Mouse (Mus musculus): ENCODE measurements at regions not wholly inside any gene's neighbourhood (a gene's known extent, or its start where the extent isn't known, plus 50 kb on each side); places are given as distances from the start of the nearest gene placed in this dataset.

DNA sequence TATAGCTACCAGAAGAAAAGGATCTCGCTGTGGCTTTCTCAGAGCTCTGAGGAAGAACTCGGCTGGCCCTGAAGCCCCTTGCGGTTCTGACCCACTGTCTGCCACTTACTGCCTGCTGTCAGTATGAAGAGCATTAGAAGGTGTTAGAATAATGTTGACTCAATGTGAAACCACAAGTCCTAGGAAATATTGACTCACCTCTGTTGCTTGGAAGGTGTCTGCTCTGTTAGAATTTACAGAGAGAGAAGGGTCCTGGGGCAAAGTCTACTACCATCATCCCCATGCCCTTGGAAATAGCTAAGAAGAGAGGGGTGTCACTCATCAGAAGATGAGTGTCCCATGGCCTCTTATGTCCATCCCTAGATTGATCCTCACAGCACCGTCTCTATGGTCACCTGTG lies 197.9 kb downstream of the Hlx start:
- no peak for DNase-seq (ENCODE audit: low read depth, low spot score)
- Histone ChIP-seq H3K27me3 (ENCODE audit: control insufficient read depth in 1 of 2, insufficient read depth in 2 of 2, low read length in 2 of 2) (no peaks in the 10 kb centered on the region), H3K4me3 (ENCODE audit: control insufficient read depth in 1 of 2, insufficient read depth in 1 of 2, low read depth in 2 of 2, low read length in 2 of 2) (no peak overlapping the region), H3K36me3 (ENCODE audit: control insufficient read depth in 1 of 2, insufficient read depth in 2 of 2, low read length in 2 of 2) (no peaks in the 10 kb centered on the region), H3K79me2 (ENCODE audit: control insufficient read depth, insufficient read depth, low read length, poor library complexity) (no peaks in the 10 kb centered on the region), H3K9ac (ENCODE audit: control insufficient read depth, low read depth, low read length, poor library complexity, severe bottlenecking) (no peak overlapping the region), H3K27ac (ENCODE audit: control insufficient read depth, low read depth, low read length) (no peak overlapping the region), H3K4me1 (ENCODE audit: control insufficient read depth in 1 of 2, insufficient read depth in 2 of 2, low read length in 2 of 2) (no peaks in the 10 kb centered on the region), H3K9me3 (replicated peaks; ENCODE audit: insufficient read depth, low read length) (no peaks in the 10 kb centered on the region)
- TF ChIP-seq ZMIZ1 (IDR thresholded peaks at IDR 0.05; ENCODE audit: low read depth, low read length) (no peak), BHLHE40 (IDR thresholded peaks at IDR 0.05; ENCODE audit: borderline replicate concordance, low read depth, low read length) (no peak)

DNA sequence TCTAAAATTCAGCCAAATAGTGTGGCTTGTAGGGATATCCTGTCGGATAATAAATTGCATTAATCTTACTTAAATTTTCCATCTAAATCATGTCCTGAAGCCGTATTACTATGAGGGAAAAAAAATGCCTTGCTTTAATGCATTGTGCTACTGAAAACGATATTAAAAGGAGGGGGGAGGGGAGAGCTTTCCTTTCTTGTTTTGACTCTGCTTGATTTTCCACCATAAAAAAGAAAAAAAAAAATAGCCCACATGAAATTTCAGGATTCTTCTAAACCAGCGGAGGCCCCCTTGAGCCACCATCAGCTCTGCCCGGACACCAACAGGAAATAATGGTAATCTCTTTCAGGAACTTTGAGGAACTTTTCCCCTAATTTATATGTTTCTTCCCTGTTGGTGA lies 198.5 kb downstream of the Hlx start:
- H3K36me3 ChIP-seq (ENCODE audit: control insufficient read depth in 1 of 2, insufficient read depth in 2 of 2, low read length in 2 of 2): no peaks in the 10 kb centered on the region
- no peak for TF ChIP-seq POLR2AphosphoS5 (IDR thresholded peaks at IDR 0.05; ENCODE audit: borderline replicate concordance, low read depth, low read length)
- no peak for TF ChIP-seq SMC3 (IDR thresholded peaks at IDR 0.05; ENCODE audit: low read depth, low read length)
- no peak for TF ChIP-seq GABPA (IDR thresholded peaks at IDR 0.05; ENCODE audit: low read depth, low read length)
- TF ChIP-seq ZC3H11A (IDR thresholded peaks at IDR 0.05; ENCODE audit: low read depth, low read length): no peak
- TF ChIP-seq RCOR1 (IDR thresholded peaks at IDR 0.05; ENCODE audit: low read depth, low read length): no peak
- no peaks in the 10 kb centered on the region for H3K4me1 ChIP-seq (ENCODE audit: control insufficient read depth in 1 of 2, insufficient read depth in 2 of 2, low read length in 2 of 2)
- H3K27ac ChIP-seq (ENCODE audit: control insufficient read depth, low read depth, low read length): no peak overlapping the region
- DNase-seq (ENCODE audit: low read depth, low spot score): no peak
- no peak overlapping the region for H3K9ac ChIP-seq (ENCODE audit: control insufficient read depth, low read depth, low read length, poor library complexity, severe bottlenecking)
- H3K79me2 ChIP-seq (ENCODE audit: control insufficient read depth, insufficient read depth, low read length, poor library complexity): no peaks in the 10 kb centered on the region
- H3K9me3 ChIP-seq (replicated peaks; ENCODE audit: insufficient read depth, low read length): no peaks in the 10 kb centered on the region
- H3K27me3 ChIP-seq (ENCODE audit: control insufficient read depth in 1 of 2, insufficient read depth in 2 of 2, low read length in 2 of 2): no peaks in the 10 kb centered on the region
- H3K4me3 ChIP-seq (ENCODE audit: control insufficient read depth in 1 of 2, insufficient read depth in 1 of 2, low read depth in 2 of 2, low read length in 2 of 2): no peak overlapping the region

DNA sequence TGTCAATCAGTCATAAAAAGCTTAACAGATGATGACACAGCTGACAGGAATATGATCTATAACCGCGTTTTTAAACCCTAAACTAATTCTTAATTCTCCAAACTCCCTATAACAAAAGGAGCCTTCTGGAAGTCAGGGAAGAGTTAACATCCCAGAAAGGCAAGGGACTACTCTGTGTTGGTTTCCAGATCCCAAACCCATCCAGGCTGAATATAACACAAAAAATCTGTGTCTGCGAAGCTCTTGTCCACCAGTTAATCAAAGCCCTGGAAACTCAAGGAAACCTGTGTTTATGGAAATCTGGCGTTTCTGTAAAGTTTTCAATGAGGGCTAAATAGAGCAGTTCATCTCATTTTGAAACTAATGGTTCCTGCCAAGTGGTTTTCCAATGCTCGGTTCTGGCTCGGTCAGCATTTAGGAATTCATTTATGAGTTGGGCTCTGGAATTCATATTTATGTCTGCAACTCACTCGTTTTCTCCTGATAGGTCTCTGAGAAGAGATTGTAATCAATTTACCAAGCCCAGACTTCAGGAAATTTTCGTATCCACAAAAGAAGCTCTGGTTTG lies 199.8 kb downstream of the Hlx start:
- H3K79me2 ChIP-seq (ENCODE audit: control insufficient read depth, insufficient read depth, low read length, poor library complexity): no peaks in the 10 kb centered on the region
- no peaks in the 10 kb centered on the region for H3K9me3 ChIP-seq (replicated peaks; ENCODE audit: insufficient read depth, low read length)
- TF ChIP-seq RCOR1 (IDR thresholded peaks at IDR 0.05; ENCODE audit: low read depth, low read length) (no peak), ZC3H11A (IDR thresholded peaks at IDR 0.05; ENCODE audit: low read depth, low read length) (no peak), BHLHE40 (IDR thresholded peaks at IDR 0.05; ENCODE audit: borderline replicate concordance, low read depth, low read length) (no peak), GATA1 (IDR thresholded peaks at IDR 0.05; ENCODE audit: low read depth, low read length) (no peak), KAT2A (conservative IDR thresholded peaks at IDR 0.05; ENCODE audit: low read depth, low read length) (no peak), POLR2AphosphoS2 (IDR thresholded peaks at IDR 0.05; ENCODE audit: low read length) (no peak), SIN3A (IDR thresholded peaks at IDR 0.05; ENCODE audit: low read length) (no peak), GABPA (IDR thresholded peaks at IDR 0.05; ENCODE audit: low read depth, low read length) (no peak), MXI1 (IDR thresholded peaks at IDR 0.05; ENCODE audit: low read depth, low read length) (no peak), NRF1 (IDR thresholded peaks at IDR 0.05; ENCODE audit: insufficient read depth, low read depth, low read length, poor library complexity, severe bottlenecking) (no peak), ZKSCAN1 (IDR thresholded peaks at IDR 0.05; ENCODE audit: low read depth, low read length) (no peak), NELFE (IDR thresholded peaks at IDR 0.05; ENCODE audit: low read depth, low read length) (no peak), ZNF384 (IDR thresholded peaks at IDR 0.05; ENCODE audit: low read depth, low read length) (no peak)
- no peaks in the 10 kb centered on the region for H3K27me3 ChIP-seq (ENCODE audit: control insufficient read depth in 1 of 2, insufficient read depth in 2 of 2, low read length in 2 of 2)
- H3K9ac ChIP-seq (ENCODE audit: control insufficient read depth, low read depth, low read length, poor library complexity, severe bottlenecking): no peak overlapping the region
- no peaks in the 10 kb centered on the region for H3K36me3 ChIP-seq (ENCODE audit: control insufficient read depth in 1 of 2, insufficient read depth in 2 of 2, low read length in 2 of 2)
- no peaks in the 10 kb centered on the region for H3K4me1 ChIP-seq (ENCODE audit: control insufficient read depth in 1 of 2, insufficient read depth in 2 of 2, low read length in 2 of 2)
- no peak overlapping the region for H3K4me3 ChIP-seq (ENCODE audit: control insufficient read depth in 1 of 2, insufficient read depth in 1 of 2, low read depth in 2 of 2, low read length in 2 of 2)
- H3K27ac ChIP-seq (ENCODE audit: control insufficient read depth, low read depth, low read length): no peak overlapping the region
- DNase-seq (ENCODE audit: low read depth, low spot score): no peak

All from MEL (cell line).